Mouse (Mus musculus) c-Kit-positive CD71-negative TER-119-negative erythroid progenitor cells, embryonic 14.5 days (primary cell): ENCODE results near the gene Rbl1.
"Not testable (repeated sequence)": the region's sequence is repeated elsewhere in the genome, so short reads cannot be mapped to it uniquely, and the experiment has no call there.

Source experiments
- DNase-seq: peaks from one replicate; pipeline ENCODE4 v3.0.0-alpha.2; 2013; ENCODE audit warnings: low read depth

Rbl1 gene

DNA sequence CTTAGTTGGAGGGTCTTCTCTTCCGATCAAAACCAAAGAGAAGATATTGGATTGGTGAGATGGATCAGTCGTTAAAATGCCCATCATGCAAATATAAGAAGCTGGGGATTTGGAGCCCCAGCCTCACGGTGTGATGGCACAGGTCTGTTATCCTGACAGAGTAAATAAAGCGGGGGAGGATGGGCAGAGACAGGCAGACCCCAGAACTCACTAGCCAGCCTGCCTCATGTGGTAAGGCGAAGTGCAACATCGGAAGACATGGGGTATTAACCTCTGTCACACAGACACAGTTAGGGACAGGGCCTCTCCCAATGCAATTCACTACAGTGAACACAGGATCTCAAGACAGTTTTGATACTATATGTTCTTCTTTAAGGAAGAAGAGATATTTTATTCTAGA, 33.7 kb downstream of the Rbl1 start:
- DNase-seq: no peak

DNA sequence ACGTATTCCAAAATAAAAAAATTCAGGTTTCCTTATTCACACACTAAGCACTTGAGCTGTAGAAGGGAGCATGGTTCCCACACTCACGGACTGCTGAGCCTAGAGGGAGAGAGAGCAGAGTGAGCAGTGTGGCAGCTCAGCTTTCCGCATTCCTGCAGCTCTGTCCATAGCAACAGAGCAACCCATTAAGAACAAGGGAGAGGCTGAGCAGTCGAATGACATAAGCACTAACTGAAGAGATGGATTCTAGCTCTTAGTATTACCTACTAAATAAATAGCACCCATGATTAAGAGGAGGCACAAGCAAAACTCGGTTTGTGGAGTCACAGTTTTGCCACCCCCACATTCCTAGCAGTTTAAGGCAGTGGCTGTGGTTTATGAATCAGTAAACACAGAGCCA, 34.2 kb downstream of the Rbl1 start:
- DNase-seq: no peak

GRCm38 (mm10) chr2:157166371-157167080, 37.8 kb downstream of the Rbl1 start:
- DNase-seq: no peak

DNA sequence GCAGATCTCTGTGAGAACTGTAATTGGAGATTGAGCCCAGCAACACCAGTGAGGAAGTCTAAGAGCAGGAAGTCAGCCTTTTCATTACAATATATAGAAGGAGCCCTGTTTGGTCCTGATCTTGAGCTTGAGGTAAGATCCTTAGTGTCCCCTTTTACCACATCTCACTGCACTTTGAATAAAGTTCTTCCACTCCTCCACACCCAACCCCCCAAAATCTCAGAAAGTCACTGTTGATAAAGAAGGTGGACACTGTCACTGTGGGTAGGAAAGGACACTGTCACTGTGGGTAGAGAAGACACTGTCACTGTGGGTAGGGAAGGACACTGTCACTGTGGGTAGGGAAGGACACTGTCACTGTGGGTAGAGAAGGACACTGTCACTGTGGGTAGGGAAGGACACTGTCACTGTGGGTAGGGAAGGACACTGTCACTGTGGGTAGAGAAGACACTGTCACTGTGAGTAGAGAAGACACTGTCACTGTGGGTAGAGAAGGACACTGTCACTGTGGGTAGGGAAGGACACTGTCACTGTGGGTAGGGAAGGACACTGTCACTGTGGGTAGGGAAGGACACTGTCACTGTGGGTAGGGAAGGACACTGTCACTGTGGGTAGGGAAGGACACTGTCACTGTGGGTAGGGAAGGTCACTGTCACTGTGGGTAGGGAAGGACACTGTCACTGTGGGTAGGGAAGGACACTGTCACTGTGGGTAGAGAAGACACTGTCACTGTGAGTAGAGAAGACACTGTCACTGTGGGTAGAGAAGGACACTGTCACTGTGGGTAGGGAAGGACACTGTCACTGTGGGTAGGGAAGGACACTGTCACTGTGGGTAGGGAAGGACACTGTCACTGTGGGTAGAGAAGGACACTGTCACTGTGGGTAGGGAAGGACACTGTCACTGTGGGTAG, 38.8 kb downstream of the Rbl1 start:
- DNase-seq: not testable (repeated sequence)

- DNase-seq: no peak
Observed at GRCm38 (mm10) chr2:157164101-157164500, 40.2 kb downstream of the Rbl1 start.

- no peak for DNase-seq
Observed at GRCm38 (mm10) chr2:157156079-157156478, 48.3 kb downstream of the Rbl1 start.

- DNase-seq: no peak
Observed at GRCm38 (mm10) chr2:157153235-157153634, 51.1 kb downstream of the Rbl1 start.

GRCm38 (mm10) chr2:157148417-157148816, 55.9 kb downstream of the Rbl1 start:
- DNase-seq: no peak

GRCm38 (mm10) chr2:157147397-157148020, 56.8 kb downstream of the Rbl1 start:
- DNase-seq: no peak

- no peak for DNase-seq
Observed at GRCm38 (mm10) chr2:157145173-157145572, 59.2 kb downstream of the Rbl1 start.

DNA sequence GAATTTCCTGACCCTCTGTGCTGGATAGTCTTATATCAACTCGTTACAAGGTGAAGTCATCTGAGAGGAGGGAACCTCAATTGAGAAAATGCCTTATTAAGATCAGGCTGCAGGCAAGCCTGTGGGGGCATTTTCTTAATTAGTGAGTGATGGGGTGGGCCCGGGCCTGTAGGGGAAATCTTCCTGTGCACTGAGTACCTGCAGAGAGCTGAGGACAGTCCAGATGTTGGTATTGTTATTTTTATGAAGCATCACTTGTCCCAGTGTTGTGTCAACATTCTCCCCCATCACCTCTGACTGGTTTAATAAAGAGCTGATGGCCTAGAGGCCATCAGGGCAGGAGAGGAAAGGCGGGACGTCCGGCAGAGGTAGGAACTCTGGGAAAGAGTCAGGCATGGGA, 60.2 kb downstream of the Rbl1 start:
- DNase-seq: no peak

DNA sequence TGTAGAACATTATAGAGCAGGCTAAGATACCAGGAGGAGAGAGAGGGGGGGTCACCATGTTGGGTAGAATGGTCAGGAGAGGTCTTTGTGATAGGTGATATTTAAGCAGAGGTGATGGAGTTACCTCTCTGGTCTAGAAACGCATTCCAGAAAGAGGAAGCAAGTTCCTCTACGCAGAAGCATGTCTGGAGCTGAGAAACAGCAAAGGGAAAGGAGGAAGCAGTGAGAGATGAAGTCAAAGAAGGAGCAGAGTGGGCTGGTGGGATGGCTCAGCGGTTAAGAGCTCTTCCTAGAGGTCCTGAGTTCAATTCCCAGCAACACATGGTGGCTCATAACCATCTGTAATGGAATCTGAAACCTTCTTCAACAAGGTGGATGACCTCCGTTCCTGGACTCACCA, 62.4 kb downstream of the Rbl1 start:
- no peak for DNase-seq

DNA sequence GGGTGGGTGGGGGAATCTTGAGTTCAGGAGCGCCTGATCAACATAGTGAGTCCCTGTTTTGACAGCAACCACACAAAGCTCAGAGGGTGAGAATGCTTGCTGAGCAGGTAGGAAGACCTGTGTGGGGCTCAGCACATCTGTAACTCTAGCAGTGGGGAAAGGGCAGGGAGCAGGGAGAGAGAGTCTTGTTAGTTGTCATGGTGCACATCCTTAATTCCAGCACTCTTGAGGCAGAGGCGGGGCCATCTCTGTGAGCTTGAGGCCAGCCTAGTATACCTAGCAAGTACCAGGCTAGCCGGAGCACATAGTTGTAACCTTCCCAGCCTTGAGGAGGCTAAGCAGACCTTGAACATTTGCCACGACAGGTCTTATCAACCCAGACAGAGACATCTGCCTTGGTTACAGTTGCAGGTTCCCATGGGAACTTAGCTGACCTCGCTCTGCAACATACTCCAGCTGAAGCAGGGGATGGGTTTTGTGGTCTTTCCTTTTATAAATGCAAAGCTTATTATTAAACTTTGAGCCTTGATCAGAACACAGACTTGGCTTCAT, 65.0 kb downstream of the Rbl1 start:
- no peak for DNase-seq

- no peak for DNase-seq
Observed at GRCm38 (mm10) chr2:157138808-157139207, 65.5 kb downstream of the Rbl1 start.

DNA sequence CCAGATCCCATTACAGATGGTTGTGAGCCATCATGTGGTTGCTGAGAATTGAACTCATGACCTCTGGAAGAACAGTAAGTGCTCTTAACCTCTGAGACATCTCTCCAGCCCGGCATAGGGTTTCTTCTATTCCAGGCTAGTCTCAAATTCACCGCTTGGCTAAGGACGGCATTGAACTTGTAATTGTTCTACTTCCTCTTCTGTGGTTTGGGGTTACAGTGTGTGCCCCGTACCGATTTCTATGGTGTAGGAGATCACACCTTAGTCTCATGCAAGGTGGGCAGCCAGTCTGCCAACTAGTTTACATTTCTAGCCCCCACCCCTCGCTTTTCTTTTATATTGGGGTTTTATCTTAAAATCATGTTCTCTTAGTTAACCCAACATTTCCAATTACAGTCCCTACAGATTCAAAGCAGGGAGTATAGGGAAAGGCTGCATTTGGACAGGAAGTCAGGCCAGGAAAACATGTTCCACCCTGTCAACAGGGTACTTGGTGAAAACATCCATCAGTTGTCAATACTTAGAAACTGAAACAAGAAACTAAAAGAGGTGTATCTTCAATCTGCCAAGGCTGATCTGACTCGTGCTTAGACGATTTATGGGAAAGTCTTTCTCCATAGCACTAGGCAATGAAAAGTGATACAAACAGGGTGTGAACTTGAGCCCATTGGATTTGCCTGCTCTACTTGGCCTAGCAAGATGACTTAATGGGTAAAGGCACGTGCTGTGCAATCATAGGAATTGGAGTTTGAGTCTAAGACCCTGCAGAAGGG, 66.2 kb downstream of the Rbl1 start:
- no peak for DNase-seq

GRCm38 (mm10) chr2:157136646-157137045, 67.7 kb downstream of the Rbl1 start:
- no peak for DNase-seq

GRCm38 (mm10) chr2:157136176-157136575, 68.2 kb downstream of the Rbl1 start:
- no peak for DNase-seq

GRCm38 (mm10) chr2:157135529-157136120, 68.7 kb downstream of the Rbl1 start:
- no peak for DNase-seq

GRCm38 (mm10) chr2:157135014-157135413, 69.3 kb downstream of the Rbl1 start, which contains the start of gene Samhd1:
TSS of gene Samhd1 (minus strand) at chr2:157135265.
- DNase-seq: peak; percentile 97

DNA sequence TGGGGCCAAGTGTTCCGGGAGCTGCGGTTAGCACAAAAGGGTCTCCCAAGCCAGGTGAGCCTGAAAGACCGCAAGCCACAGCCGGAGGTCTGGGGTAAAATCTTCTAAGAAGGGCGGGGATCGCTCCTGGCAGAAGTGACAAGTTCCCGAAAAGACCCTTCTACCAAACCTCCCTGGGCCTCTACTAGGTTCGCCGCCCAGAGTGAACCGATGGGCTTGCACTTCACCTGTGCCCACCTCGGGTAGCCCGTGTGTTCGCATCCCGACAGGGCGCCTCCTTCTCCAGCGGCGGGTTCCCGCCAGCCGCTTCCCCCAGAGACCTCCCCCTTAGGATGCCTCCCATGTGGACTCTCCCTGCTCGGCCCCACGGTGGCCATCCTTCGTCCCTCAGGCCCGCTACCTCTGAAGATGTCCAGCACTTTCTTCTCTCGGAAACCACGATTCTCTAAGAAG, 69.8 kb downstream of the Rbl1 start:
- no peak for DNase-seq
